Mouse (Mus musculus): ENCODE data around the gene Blm. TPM values are rescaled to one million over a fixed set of nuclear protein-coding genes. Genes with fewer than 3 reads are reported as not detected.

Blm gene
- polyA plus RNA-seq, 1 experiment, result not detected

DNA sequence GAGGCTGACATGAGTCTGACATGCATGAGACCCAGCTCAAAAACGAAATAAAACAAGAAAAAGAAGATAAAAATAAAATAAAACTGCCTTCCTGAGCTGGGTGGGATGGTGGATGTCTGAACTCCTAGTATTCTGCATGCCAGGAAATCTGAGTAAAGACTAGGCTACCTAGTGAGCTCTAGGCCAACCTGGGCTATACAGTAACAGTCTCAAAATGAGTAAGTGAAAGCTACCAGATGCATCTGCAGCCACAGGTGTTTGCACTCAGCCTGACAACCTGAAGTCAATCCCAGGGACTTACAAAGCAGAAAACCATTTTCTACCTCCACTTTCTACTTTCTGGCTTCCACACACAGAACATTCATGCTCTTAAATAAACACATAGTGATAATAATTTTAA is 45.5 kb downstream of the Blm start:
- TF ChIP-seq POLR2A (IDR thresholded peaks at IDR 0.05; ENCODE audit: insufficient read depth, low read depth, low read length), result no peak
- TF ChIP-seq CTCF (IDR thresholded peaks at IDR 0.05; ENCODE audit: insufficient read depth, low read depth, low read length), result no peak
- Histone ChIP-seq H3K4me1 (ENCODE audit: control insufficient read depth, insufficient read depth, low read length) (no peaks in the 10 kb centered on the region), H3K27ac (ENCODE audit: insufficient read depth, low read depth, low read length) (no peak overlapping the region), H3K4me3 (ENCODE audit: insufficient read depth, low read depth, low read length) (no peak overlapping the region)
- WGBS, result 68% methylated on average over 1 of the region's 1 CpGs

DNA sequence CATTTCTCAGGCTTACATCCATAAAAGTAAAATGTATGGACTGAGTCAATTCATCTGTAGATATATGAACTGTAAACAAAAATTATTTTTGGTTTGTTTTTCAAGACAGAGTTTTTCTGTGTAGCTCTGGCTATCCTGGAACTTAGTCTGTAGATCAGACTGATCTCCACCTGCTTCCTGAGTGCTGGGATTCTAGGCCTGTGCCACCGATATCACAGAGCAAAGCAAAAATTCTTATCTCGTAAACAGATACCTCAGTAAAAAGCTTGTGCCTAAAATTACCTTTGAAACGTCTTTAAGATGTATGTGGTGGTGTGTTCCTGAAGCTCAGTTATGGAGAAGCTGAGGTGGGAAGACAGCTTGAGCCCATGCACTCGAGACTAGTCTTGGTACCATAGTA is 47.7 kb downstream of the Blm start:
- no peak for TF ChIP-seq CTCF (IDR thresholded peaks at IDR 0.05; ENCODE audit: insufficient read depth, low read depth, low read length)
- no peak for TF ChIP-seq POLR2A (IDR thresholded peaks at IDR 0.05; ENCODE audit: insufficient read depth, low read depth, low read length)
- no peak overlapping the region for H3K4me3 ChIP-seq (ENCODE audit: insufficient read depth, low read depth, low read length)
- no peaks in the 10 kb centered on the region for H3K4me1 ChIP-seq (ENCODE audit: control insufficient read depth, insufficient read depth, low read length)
- 92% methylated on average over 4 of the region's 4 CpGs for WGBS
- no peak overlapping the region for H3K27ac ChIP-seq (ENCODE audit: insufficient read depth, low read depth, low read length)

DNA sequence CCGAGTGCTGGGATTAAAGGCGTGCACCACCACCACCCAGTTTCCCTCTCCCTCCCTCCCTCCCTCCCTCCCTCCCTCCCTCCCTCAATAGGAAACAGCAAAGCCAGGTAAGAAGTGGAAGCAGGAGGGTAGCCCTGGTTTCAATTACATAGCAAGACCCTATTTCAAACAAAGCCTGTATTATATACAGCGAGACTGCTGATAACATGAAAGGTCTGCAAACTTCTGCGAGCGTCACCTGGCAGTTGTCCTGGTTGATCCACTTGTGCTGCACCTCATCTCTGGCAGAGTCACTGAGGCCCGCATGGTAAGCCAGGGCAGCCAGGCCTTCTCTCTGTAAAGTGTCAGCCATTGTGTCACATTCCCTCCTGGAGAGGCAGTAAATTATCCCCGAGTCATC is 54.8 kb downstream of the Blm start:
- no peaks in the 10 kb centered on the region for H3K4me1 ChIP-seq (ENCODE audit: control insufficient read depth, insufficient read depth, low read length)
- H3K4me3 ChIP-seq (ENCODE audit: insufficient read depth, low read depth, low read length), result no peak overlapping the region
- WGBS, result 85% methylated on average over 7 of the region's 7 CpGs
- TF ChIP-seq POLR2A (IDR thresholded peaks at IDR 0.05; ENCODE audit: insufficient read depth, low read depth, low read length) (no peak), CTCF (IDR thresholded peaks at IDR 0.05; ENCODE audit: insufficient read depth, low read depth, low read length) (no peak)
- H3K27ac ChIP-seq (ENCODE audit: insufficient read depth, low read depth, low read length), result no peak overlapping the region

DNA sequence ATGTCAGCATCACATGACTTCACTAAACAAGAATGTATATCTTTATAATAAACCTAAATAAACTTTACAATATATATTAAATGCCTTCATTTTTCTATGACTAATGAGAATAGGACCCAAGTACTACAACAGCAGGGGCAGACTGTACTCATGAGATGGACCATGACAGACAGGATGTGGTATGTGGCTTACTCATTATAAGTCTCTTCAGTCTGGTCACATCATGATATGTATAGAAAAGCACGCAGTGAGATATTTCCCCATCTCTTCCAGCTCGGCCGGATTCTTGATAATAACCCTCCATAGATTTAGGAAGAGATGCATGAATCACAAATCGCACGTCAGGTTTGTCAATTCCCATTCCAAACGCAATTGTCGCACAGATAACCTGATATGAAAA is 61.1 kb downstream of the Blm start:
- TF ChIP-seq CTCF (IDR thresholded peaks at IDR 0.05; ENCODE audit: insufficient read depth, low read depth, low read length) (no peak), POLR2A (IDR thresholded peaks at IDR 0.05; ENCODE audit: insufficient read depth, low read depth, low read length) (no peak)
- Histone ChIP-seq H3K4me3 (ENCODE audit: insufficient read depth, low read depth, low read length) (no peak overlapping the region), H3K27ac (ENCODE audit: insufficient read depth, low read depth, low read length) (no peak overlapping the region), H3K4me1 (ENCODE audit: control insufficient read depth, insufficient read depth, low read length) (no peaks in the 10 kb centered on the region)
- 97% methylated on average over 7 of the region's 7 CpGs for WGBS

DNA sequence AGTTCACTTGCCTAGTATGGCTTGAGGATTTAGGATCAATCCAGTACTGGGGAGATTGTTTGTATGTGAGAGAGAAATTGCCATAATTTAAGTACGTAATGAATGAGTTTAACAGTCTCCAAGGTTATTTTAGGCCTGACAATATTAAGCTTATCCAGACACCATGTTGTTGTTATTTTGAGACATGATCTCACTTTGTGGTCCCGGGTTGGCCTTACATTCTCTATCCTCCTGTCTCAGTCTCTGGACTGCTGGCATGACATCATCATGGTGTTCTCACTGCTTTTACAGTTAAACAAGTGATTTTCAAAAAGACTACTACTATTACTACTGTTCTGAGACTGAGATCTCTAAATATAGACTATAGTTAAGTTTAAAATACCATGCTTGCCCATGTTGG is 66.1 kb downstream of the Blm start:
- 71% methylated on average over 2 of the region's 2 CpGs for WGBS
- no peak overlapping the region for H3K27ac ChIP-seq (ENCODE audit: insufficient read depth, low read depth, low read length)
- no peak for TF ChIP-seq CTCF (IDR thresholded peaks at IDR 0.05; ENCODE audit: insufficient read depth, low read depth, low read length)
- TF ChIP-seq POLR2A (IDR thresholded peaks at IDR 0.05; ENCODE audit: insufficient read depth, low read depth, low read length), result no peak
- H3K4me3 ChIP-seq (ENCODE audit: insufficient read depth, low read depth, low read length), result no peak overlapping the region
- no peaks in the 10 kb centered on the region for H3K4me1 ChIP-seq (ENCODE audit: control insufficient read depth, insufficient read depth, low read length)

DNA sequence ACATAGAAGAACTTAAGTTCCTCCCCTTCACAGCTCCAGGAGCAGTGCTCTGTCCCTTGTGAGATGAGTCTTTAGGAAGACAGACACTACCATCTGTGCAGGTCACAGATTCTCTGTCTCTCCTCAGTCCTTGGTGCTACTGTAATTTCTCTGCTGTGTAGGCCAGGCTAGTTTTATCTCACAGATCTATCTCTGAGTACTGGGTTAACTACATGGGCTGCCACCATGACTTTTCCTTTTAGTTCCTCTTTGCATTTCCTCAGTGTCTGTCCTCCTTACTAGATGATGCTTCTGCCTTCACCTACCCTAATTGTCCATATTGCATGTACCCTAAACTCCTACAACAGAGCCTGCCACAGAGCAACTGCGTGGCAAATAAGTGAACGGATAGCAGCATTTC is 67.6 kb downstream of the Blm start:
- no peak overlapping the region for H3K27ac ChIP-seq (ENCODE audit: insufficient read depth, low read depth, low read length)
- WGBS, result 96% methylated on average over 2 of the region's 2 CpGs
- no peak for TF ChIP-seq POLR2A (IDR thresholded peaks at IDR 0.05; ENCODE audit: insufficient read depth, low read depth, low read length)
- TF ChIP-seq CTCF (IDR thresholded peaks at IDR 0.05; ENCODE audit: insufficient read depth, low read depth, low read length), result no peak

DNA sequence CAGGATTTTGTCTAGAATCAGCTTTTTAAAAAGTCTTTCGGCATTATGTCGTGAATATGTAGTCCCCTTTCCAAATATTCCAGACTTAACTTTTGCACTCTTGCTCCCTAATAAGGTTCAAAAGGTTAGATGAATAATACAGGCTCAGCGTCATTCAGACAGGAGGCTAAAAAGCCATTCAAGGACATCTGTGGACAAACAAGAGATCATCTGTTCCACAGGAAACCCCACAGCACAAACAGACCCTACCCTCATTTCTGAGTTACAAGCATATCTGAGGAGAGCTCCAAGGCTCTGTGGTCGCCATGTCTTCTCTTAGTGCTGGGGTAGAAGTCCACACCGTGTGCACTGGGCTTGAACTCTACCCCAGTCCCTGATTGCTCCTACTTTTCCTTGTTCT is 70.1 kb downstream of the Blm start:
- Histone ChIP-seq H3K4me3 (ENCODE audit: insufficient read depth, low read depth, low read length) (no peak overlapping the region), H3K27ac (ENCODE audit: insufficient read depth, low read depth, low read length) (no peak overlapping the region), H3K4me1 (ENCODE audit: control insufficient read depth, insufficient read depth, low read length) (peaks cover 3% of the 10 kb centered on the region)
- 88% methylated on average over 5 of the region's 5 CpGs for WGBS
- no peak for TF ChIP-seq CTCF (IDR thresholded peaks at IDR 0.05; ENCODE audit: insufficient read depth, low read depth, low read length)

More for the DNA sequence above, 67.6 kb downstream of the Blm start:
- H3K4me3 ChIP-seq (ENCODE audit: insufficient read depth, low read depth, low read length), result no peak overlapping the region
- H3K4me1 ChIP-seq (ENCODE audit: control insufficient read depth, insufficient read depth, low read length), result peaks cover 3% of the 10 kb centered on the region

DNA sequence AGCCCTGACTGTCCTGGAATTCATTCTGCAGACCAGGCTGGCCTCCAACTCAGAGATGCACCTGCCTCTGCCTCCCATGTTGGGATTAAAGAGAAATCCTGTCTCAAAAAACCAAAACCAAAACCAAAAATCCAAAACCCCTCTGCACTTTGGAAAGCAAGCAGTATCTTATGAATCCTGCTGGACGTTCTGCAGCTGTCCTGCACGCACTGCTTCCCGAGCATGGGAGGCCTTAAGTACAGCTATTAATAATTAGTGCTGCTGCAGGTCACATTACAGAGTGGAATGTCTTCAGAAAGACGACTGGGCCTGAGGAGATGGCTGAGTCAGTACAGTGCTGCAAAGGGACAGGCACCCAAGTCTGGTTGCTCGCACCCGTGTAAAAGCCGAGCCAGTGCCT is 73.0 kb downstream of the Blm start:
- peaks cover 10% of the 10 kb centered on the region for H3K4me1 ChIP-seq (ENCODE audit: control insufficient read depth, insufficient read depth, low read length)
- no peak overlapping the region for H3K4me3 ChIP-seq (ENCODE audit: insufficient read depth, low read depth, low read length)
- 92% methylated on average over 7 of the region's 7 CpGs for WGBS
- no peak overlapping the region for H3K27ac ChIP-seq (ENCODE audit: insufficient read depth, low read depth, low read length)
- TF ChIP-seq POLR2A (IDR thresholded peaks at IDR 0.05; ENCODE audit: insufficient read depth, low read depth, low read length) (no peak), CTCF (IDR thresholded peaks at IDR 0.05; ENCODE audit: insufficient read depth, low read depth, low read length) (no peak)

DNA sequence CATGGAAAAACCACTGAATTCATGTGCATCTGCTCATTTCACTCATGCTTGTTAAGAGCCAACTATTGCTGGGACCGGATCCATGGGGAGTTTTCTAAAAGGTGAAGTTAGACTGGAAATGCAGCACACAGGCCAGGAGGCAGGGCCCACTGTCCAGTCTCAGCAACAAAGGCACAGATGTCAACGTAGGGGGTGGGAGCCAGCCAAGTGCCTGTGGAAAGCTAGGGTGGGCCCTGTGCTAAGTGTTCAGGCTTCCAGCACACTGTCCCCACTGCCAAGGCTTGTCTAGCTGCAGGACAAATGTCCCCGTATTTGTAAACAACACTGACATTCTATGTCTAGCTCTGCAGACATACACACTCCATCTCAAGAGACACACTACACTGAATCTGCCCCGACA is 74.0 kb downstream of the Blm start:
- Histone ChIP-seq H3K4me1 (ENCODE audit: control insufficient read depth, insufficient read depth, low read length) (peaks cover 15% of the 10 kb centered on the region), H3K27ac (ENCODE audit: insufficient read depth, low read depth, low read length) (no peak overlapping the region), H3K4me3 (ENCODE audit: insufficient read depth, low read depth, low read length) (no peak overlapping the region)
- 72% methylated on average over 4 of the region's 4 CpGs for WGBS
- no peak for TF ChIP-seq POLR2A (IDR thresholded peaks at IDR 0.05; ENCODE audit: insufficient read depth, low read depth, low read length)
- TF ChIP-seq CTCF (IDR thresholded peaks at IDR 0.05; ENCODE audit: insufficient read depth, low read depth, low read length), result no peak

DNA sequence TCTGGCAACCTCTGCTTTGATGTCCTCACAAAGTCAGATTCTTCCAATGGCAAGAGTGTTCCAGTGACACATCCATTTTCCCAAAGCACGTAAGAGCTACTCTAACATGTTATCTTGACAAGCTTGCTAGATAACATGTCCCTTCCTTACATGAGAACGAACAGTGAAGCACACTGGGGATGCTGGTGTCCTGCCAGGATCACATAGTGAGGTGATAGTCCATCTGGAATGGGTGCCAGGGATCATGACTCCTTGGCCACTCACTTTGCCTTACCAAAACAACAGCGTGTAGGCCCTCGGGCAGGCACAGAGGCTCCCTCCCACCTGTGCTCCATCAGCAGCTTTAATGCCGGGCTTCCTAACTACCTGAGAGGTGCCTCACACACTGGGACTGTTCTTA is 74.7 kb downstream of the Blm start:
- WGBS, result 96% methylated on average over 5 of the region's 5 CpGs
- Histone ChIP-seq H3K4me3 (ENCODE audit: insufficient read depth, low read depth, low read length) (no peak overlapping the region), H3K27ac (ENCODE audit: insufficient read depth, low read depth, low read length) (no peak overlapping the region), H3K4me1 (ENCODE audit: control insufficient read depth, insufficient read depth, low read length) (peaks cover 15% of the 10 kb centered on the region)
- TF ChIP-seq CTCF (IDR thresholded peaks at IDR 0.05; ENCODE audit: insufficient read depth, low read depth, low read length), result no peak
- no peak for TF ChIP-seq POLR2A (IDR thresholded peaks at IDR 0.05; ENCODE audit: insufficient read depth, low read depth, low read length)

All from olfactory bulb, adult 2 months (tissue).